Mouse (Mus musculus) neural tube, embryonic 11.5 days (tissue): ENCODE data around the gene Pcdh7. TPM values are rescaled to one million over a fixed set of nuclear protein-coding genes. Genes with fewer than 3 reads are reported as not detected.

Experiments
- ATAC-seq: fragments of 200-750 bp; cut with Nextera tagmentation; 2 replicates; pipeline ENCODE4 v1.8.0; 2017; ENCODE audit warnings: moderate number of reproducible peaks, mild to moderate bottlenecking, moderate TSS enrichment, moderate library complexity; ENCODE audit not compliant: insufficient read depth, low FRiP score, low TSS enrichment
- DNase-seq: peaks from one replicate; pipeline ENCODE4 v3.0.0-alpha.2; 2015; ENCODE audit warnings: low spot score
- H3K27ac ChIP-seq: fragments of 300-500 bp; sonication (generic); 2 replicates; pipeline ENCODE4 v1.5.1; 2014; ENCODE audit warnings: low read depth, mild to moderate bottlenecking, low read length
- H3K27me3 ChIP-seq: fragments of 300-500 bp; sonication (generic); 2 replicates; pipeline ENCODE4 v1.6.1; 2014; ENCODE audit warnings: mild to moderate bottlenecking, low read length, mixed read lengths; ENCODE audit not compliant: control insufficient read depth, insufficient read depth
- H3K36me3 ChIP-seq: fragments of 300-500 bp; sonication (generic); 2 replicates; pipeline ENCODE4 v1.6.1; 2014; ENCODE audit warnings: mild to moderate bottlenecking, low read length, moderate library complexity, mixed read lengths; ENCODE audit not compliant: control insufficient read depth, insufficient read depth
- H3K4me1 ChIP-seq: fragments of 300-500 bp; sonication (generic); 2 replicates; pipeline ENCODE4 v1.6.1; 2014; ENCODE audit warnings: low read length, mixed read lengths; ENCODE audit not compliant: control insufficient read depth, insufficient read depth
- H3K4me2 ChIP-seq: fragments of 300-500 bp; sonication (generic); 2 replicates; pipeline ENCODE4 v1.6.1; 2014; ENCODE audit warnings: low read depth, mild to moderate bottlenecking, moderate library complexity
- H3K4me3 ChIP-seq: fragments of 300-500 bp; sonication (generic); 2 replicates; pipeline ENCODE4 v1.5.1; 2014; ENCODE audit warnings: low read depth, low read length
- H3K9ac ChIP-seq: fragments of 300-500 bp; sonication (generic); 2 replicates; pipeline ENCODE4 v1.6.1; 2014; ENCODE audit warnings: mild to moderate bottlenecking, low read length
- H3K9me3 ChIP-seq: fragments of 300-500 bp; sonication (generic); 2 replicates; pipeline ENCODE4 v1.6.1; 2016; ENCODE audit warnings: low read length; ENCODE audit not compliant: control insufficient read depth
- WGBS: fragments of 180-500 bp; shearing (Covaris S2); extraction: QIAGEN DNeasy Blood & Tissue Kit; methylation state at CpG from one replicate; pipeline ENCODE4 v1.1.7; 2014; 5-methylcytosine and 5-hydroxymethylcytosine counted together
- polyA plus RNA-seq: library from polyadenylated mRNA; unstranded; fragments of >200 nt; fragmentation: Nextera tagmentation; extraction: Ambion mirVana; gene quantifications from 2 replicates; pipeline ENCODE4 v1.2.1, GENCODE M21; 2014

The Pcdh7 gene
- polyA plus RNA-seq, 1 experiment from 2014 or later: 8.6 TPM

- 34% methylated on average over 6 of the region's 6 CpGs for WGBS
- no peaks in the 10 kb centered on the region for H3K4me1 ChIP-seq
- H3K36me3 ChIP-seq: no peaks in the 10 kb centered on the region
- no peak overlapping the region for H3K4me3 ChIP-seq
- DNase-seq: no peak
- H3K4me2 ChIP-seq: no peak overlapping the region
- no peak for ATAC-seq
- no peaks in the 10 kb centered on the region for H3K9me3 ChIP-seq
- no peaks in the 10 kb centered on the region for H3K27me3 ChIP-seq
- no peak overlapping the region for H3K9ac ChIP-seq
- no peak overlapping the region for H3K27ac ChIP-seq
These were observed 25.2 kb downstream of the Pcdh7 start for GRCm38 (mm10) chr5:57742924-57743323.

DNA sequence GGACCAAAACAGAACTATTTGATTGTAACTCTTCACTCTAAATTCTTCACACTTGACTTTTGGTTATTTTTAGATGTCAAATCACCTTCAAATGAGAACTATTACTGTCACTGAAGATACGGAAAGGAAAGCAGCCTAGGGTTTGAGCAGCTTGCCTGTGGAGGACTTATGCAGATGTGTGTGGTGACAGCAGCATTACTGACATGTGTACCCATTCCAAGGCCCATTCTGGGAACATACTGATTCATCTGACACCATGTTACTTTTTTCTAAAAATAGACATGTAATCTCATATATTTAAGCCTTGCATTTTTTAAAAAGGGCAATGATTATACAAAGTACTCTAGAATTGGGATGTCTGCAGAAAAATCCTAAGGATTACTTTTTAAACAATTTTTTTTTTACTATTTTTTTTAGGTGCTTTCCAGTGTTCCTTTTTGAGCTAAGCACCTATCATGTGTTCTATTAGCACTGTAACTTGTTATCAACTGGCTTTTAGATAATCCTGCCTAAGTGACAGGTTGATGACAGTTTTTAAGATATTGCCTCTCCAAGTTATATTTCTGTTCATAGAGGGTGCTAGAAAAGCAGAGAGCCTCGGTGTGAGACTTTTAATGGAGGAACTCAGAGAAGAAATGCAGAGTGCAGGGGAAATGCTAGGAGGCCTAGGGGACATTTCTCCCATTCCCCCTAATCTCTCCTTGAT is 26.3 kb downstream of the Pcdh7 start:
- H3K27ac ChIP-seq: no peak overlapping the region
- WGBS: 82% methylated on average over 2 of the region's 2 CpGs
- ATAC-seq: no peak

DNA sequence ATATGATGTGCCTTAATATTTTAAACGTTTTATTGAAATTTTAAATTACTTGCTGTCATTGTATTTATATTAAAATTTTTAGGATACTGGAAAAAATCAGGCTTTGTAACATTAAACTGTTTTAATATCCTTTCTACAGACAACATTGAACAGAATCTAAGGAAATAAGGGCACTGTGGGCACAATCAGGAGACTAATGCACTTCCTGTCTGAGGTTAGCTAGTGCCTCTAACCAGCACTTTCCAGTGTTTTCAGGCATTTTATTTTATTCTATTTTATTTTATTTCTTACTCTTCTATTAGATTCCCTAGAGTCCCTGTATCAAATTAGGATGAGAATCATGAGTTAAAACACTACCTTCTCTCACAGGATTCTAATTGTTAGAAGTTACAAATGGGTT is 28.1 kb downstream of the Pcdh7 start:
- Histone ChIP-seq H3K27me3 (no peaks in the 10 kb centered on the region), H3K27ac (no peak overlapping the region), H3K9me3 (no peaks in the 10 kb centered on the region), H3K9ac (no peak overlapping the region), H3K4me1 (no peaks in the 10 kb centered on the region), H3K4me3 (no peak overlapping the region), H3K4me2 (no peak overlapping the region), H3K36me3 (no peaks in the 10 kb centered on the region)
- no peak for DNase-seq
- no peak for ATAC-seq
- WGBS: 84% methylated on average over 1 of the region's 1 CpGs

More for the DNA sequence above, 26.3 kb downstream of the Pcdh7 start:
- Histone ChIP-seq H3K27me3 (no peaks in the 10 kb centered on the region), H3K4me3 (no peak overlapping the region), H3K36me3 (no peaks in the 10 kb centered on the region), H3K9me3 (no peaks in the 10 kb centered on the region), H3K4me1 (no peaks in the 10 kb centered on the region), H3K9ac (no peak overlapping the region), H3K4me2 (no peak overlapping the region)
- no peak for DNase-seq

- no peak for ATAC-seq
- WGBS: 88% methylated on average over 1 of the region's 1 CpGs
- H3K4me1 ChIP-seq: no peaks in the 10 kb centered on the region
These were observed 32.6 kb downstream of the Pcdh7 start for GRCm38 (mm10) chr5:57750320-57750719.

GRCm38 (mm10) chr5:57755791-57756190 is 38.0 kb downstream of the Pcdh7 start:
- no peak overlapping the region for H3K27ac ChIP-seq
- WGBS: 24% methylated on average over 1 of the region's 1 CpGs
- H3K9me3 ChIP-seq: no peaks in the 10 kb centered on the region
- H3K4me2 ChIP-seq: no peak overlapping the region
- ATAC-seq: no peak
- H3K9ac ChIP-seq: no peak overlapping the region
- no peaks in the 10 kb centered on the region for H3K27me3 ChIP-seq
- H3K4me1 ChIP-seq: no peaks in the 10 kb centered on the region
- no peak for DNase-seq
- no peak overlapping the region for H3K4me3 ChIP-seq
- H3K36me3 ChIP-seq: no peaks in the 10 kb centered on the region

More at GRCm38 (mm10) chr5:57750320-57750719, 32.6 kb downstream of the Pcdh7 start:
- Histone ChIP-seq H3K36me3 (no peaks in the 10 kb centered on the region), H3K4me3 (no peak overlapping the region), H3K27ac (no peak overlapping the region), H3K9ac (no peak overlapping the region), H3K4me2 (no peak overlapping the region), H3K27me3 (no peaks in the 10 kb centered on the region), H3K9me3 (no peaks in the 10 kb centered on the region)
- no peak for DNase-seq

GRCm38 (mm10) chr5:57756726-57757424 is 39.1 kb downstream of the Pcdh7 start:
- no peaks in the 10 kb centered on the region for H3K9me3 ChIP-seq
- no peak overlapping the region for H3K27ac ChIP-seq
- H3K27me3 ChIP-seq: no peaks in the 10 kb centered on the region
- H3K4me3 ChIP-seq: no peak overlapping the region
- no peak for DNase-seq
- H3K4me2 ChIP-seq: no peak overlapping the region
- H3K36me3 ChIP-seq: no peaks in the 10 kb centered on the region
- no peak for ATAC-seq
- H3K4me1 ChIP-seq: no peaks in the 10 kb centered on the region
- WGBS: 57% methylated on average over 4 of the region's 4 CpGs
- no peak overlapping the region for H3K9ac ChIP-seq

GRCm38 (mm10) chr5:57757436-57757898 is 39.7 kb downstream of the Pcdh7 start:
- DNase-seq: no peak
- WGBS: 50% methylated on average over 4 of the region's 4 CpGs

GRCm38 (mm10) chr5:57758968-57759367 is 41.2 kb downstream of the Pcdh7 start:
- DNase-seq: no peak

More at GRCm38 (mm10) chr5:57757436-57757898, 39.7 kb downstream of the Pcdh7 start:
- Histone ChIP-seq H3K9me3 (no peaks in the 10 kb centered on the region), H3K4me1 (no peaks in the 10 kb centered on the region), H3K27me3 (no peaks in the 10 kb centered on the region), H3K4me3 (no peak overlapping the region), H3K36me3 (no peaks in the 10 kb centered on the region), H3K4me2 (no peak overlapping the region), H3K27ac (no peak overlapping the region), H3K9ac (no peak overlapping the region)
- ATAC-seq: no peak

More at GRCm38 (mm10) chr5:57758968-57759367, 41.2 kb downstream of the Pcdh7 start:
- no peak overlapping the region for H3K27ac ChIP-seq
- no peak overlapping the region for H3K4me2 ChIP-seq
- no peaks in the 10 kb centered on the region for H3K9me3 ChIP-seq
- H3K27me3 ChIP-seq: no peaks in the 10 kb centered on the region
- no peak overlapping the region for H3K4me3 ChIP-seq
- H3K4me1 ChIP-seq: no peaks in the 10 kb centered on the region
- H3K36me3 ChIP-seq: no peaks in the 10 kb centered on the region
- ATAC-seq: no peak
- no peak overlapping the region for H3K9ac ChIP-seq
